Mouse (Mus musculus) liver, embryonic 14.5 days (tissue): Measurements from ENCODE around the gene Fermt2. TPM values are rescaled to one million over a fixed set of nuclear protein-coding genes. Genes with fewer than 3 reads are reported as not detected.

Source experiments
- ATAC-seq: fragments of 200-750 bp; cut with Nextera tagmentation; 2 replicates; pipeline ENCODE4 v1.8.0; 2017; ENCODE audit warnings: moderate number of reproducible peaks, mild to moderate bottlenecking, moderate library complexity; ENCODE audit not compliant: insufficient read depth
- DNase-seq, 3 experiments: peaks; one replicate each; pipeline ENCODE4 v3.0.0-alpha.2; 2012 to 2013; ENCODE audit warnings: low read depth in 3 of 3, low spot score in 3 of 3
- H3K27ac ChIP-seq: fragments of 300-500 bp; sonication (generic); 2 replicates; pipeline ENCODE4 v1.5.1; 2014; ENCODE audit warnings: moderate library complexity, mild to moderate bottlenecking, control low read depth, inconsistent platforms
- H3K27me3 ChIP-seq: fragments of 300-500 bp; sonication (generic); 2 replicates; pipeline ENCODE4 v1.6.1; 2014; ENCODE audit warnings: mild to moderate bottlenecking, low read length, moderate library complexity; ENCODE audit not compliant: control insufficient read depth, insufficient read depth
- H3K36me3 ChIP-seq: fragments of 300-500 bp; sonication (generic); replicated peaks from 2 replicates; pipeline ENCODE4 v1.6.1; 2014; ENCODE audit warnings: low read depth; ENCODE audit not compliant: control insufficient read depth, insufficient read depth
- H3K4me1 ChIP-seq, 2 experiments: fragments of 200-500 bp in 1 of 2; fragments of 300-500 bp in 1 of 2; sonication (generic) in 1 of 2; replicated peaks; 2 replicates each; pipeline ENCODE4 v1.6.1; 2012 to 2014; ENCODE audit warnings: antibody characterized with exemption in 1 of 2, inconsistent platforms in 1 of 2, low read length in 1 of 2; ENCODE audit not compliant: control insufficient read depth in 2 of 2, insufficient read depth in 2 of 2
- H3K4me2 ChIP-seq: fragments of 300-500 bp; sonication (generic); 2 replicates; pipeline ENCODE4 v1.6.1; 2014; ENCODE audit warnings: low read depth, mild to moderate bottlenecking, control low read depth, moderate library complexity
- H3K4me3 ChIP-seq, 2 experiments: fragments of 200-500 bp in 1 of 2; fragments of 300-500 bp in 1 of 2; sonication (generic) in 1 of 2; 2 replicates each; pipeline ENCODE4 v1.5.1; 2012 to 2014; ENCODE audit warnings: low read depth in 2 of 2, low read length in 2 of 2, mild to moderate bottlenecking in 2 of 2, control low read depth in 1 of 2, inconsistent platforms in 1 of 2, moderate library complexity in 1 of 2; ENCODE audit not compliant: insufficient read depth in 1 of 2
- H3K9ac ChIP-seq: fragments of 300-500 bp; sonication (generic); replicated peaks from 2 replicates; pipeline ENCODE4 v1.6.1; 2014; ENCODE audit warnings: mild to moderate bottlenecking, control low read depth, moderate library complexity
- H3K9me3 ChIP-seq: fragments of 300-500 bp; sonication (generic); 2 replicates; pipeline ENCODE4 v1.6.1; 2016; ENCODE audit warnings: low read length, mixed read lengths; ENCODE audit not compliant: control insufficient read depth
- CTCF ChIP-seq: IDR thresholded peaks from 2 replicates; pipeline ENCODE4 v1.5.1; 2016; ENCODE audit warnings: antibody characterized with exemption, low read depth, control low read depth
- EP300 ChIP-seq: IDR thresholded peaks from 2 replicates; pipeline ENCODE4 v1.6.1; 2016; ENCODE audit warnings: antibody characterized with exemption, low read depth
- WGBS: fragments of 180-500 bp; shearing (Covaris S2); extraction: QIAGEN DNeasy Blood & Tissue Kit; methylation state at CpG from one replicate; pipeline ENCODE4 v1.1.7; 2014; ENCODE audit not compliant: insufficient replicate concordance; 5-methylcytosine and 5-hydroxymethylcytosine counted together
- polyA plus RNA-seq, 2 experiments: library from polyadenylated mRNA; depleted of rRNA in 1 of 2; stranded (reverse) in 1 of 2; unstranded in 1 of 2; fragments of >200 nt; fragmentation: Nextera tagmentation in 1 of 2; extraction: Ambion mirVana in 1 of 2; gene quantifications; 2 replicates each; pipeline versions ENCODE4 v1.2.1 to v1.2.3; 2012 to 2014

The Fermt2 gene
- polyA plus RNA-seq, 2 experiments = 13.6 to 25.5 TPM

- H3K9me3 ChIP-seq = no peaks in the 10 kb centered on the region
- no peaks in the 10 kb centered on the region for H3K36me3 ChIP-seq
- H3K27me3 ChIP-seq = no peaks in the 10 kb centered on the region
- DNase-seq (no peak), ATAC-seq (no peak)
- TF ChIP-seq EP300 = no peak
- no peak for TF ChIP-seq CTCF
- WGBS = 42% methylated on average over 12 of the region's 12 CpGs
- no peak overlapping the region for H3K4me3 ChIP-seq
- H3K9ac ChIP-seq = no peak overlapping the region
- no peak overlapping the region for H3K4me2 ChIP-seq
- H3K4me1 ChIP-seq = peaks cover 10 to 23% of the 10 kb centered on the region in 2 experiments; a peak in 3 of 4 replicates
- H3K27ac ChIP-seq = no peak overlapping the region
These were observed 86.9 kb downstream of the Fermt2 start for GRCm38 (mm10) chr14:45442781-45443560.

- WGBS = 57% methylated on average over 6 of the region's 6 CpGs
- peaks cover 10 to 21% of the 10 kb centered on the region in 2 experiments; a peak in 3 of 4 replicates for H3K4me1 ChIP-seq
- TF ChIP-seq EP300 = no peak
- no peak for TF ChIP-seq CTCF
These were observed 88.6 kb downstream of the Fermt2 start for GRCm38 (mm10) chr14:45441291-45441690.

GRCm38 (mm10) chr14:45439387-45439786 lies 90.5 kb downstream of the Fermt2 start:
- peaks cover 0 to 8% of the 10 kb centered on the region in 2 experiments; a peak in 1 of 4 replicates for H3K4me1 ChIP-seq
- ATAC-seq (no peak), DNase-seq (no peak)
- no peaks in the 10 kb centered on the region for H3K36me3 ChIP-seq
- no peaks in the 10 kb centered on the region for H3K27me3 ChIP-seq
- TF ChIP-seq EP300 (no peak), CTCF (no peak)
- no peak overlapping the region for H3K27ac ChIP-seq
- WGBS = 64% methylated on average over 9 of the region's 9 CpGs
- H3K9me3 ChIP-seq = no peaks in the 10 kb centered on the region
- no peak overlapping the region for H3K4me3 ChIP-seq
- no peak overlapping the region for H3K9ac ChIP-seq
- no peak overlapping the region for H3K4me2 ChIP-seq

More at GRCm38 (mm10) chr14:45441291-45441690, 88.6 kb downstream of the Fermt2 start:
- Histone ChIP-seq H3K27ac (no peak overlapping the region), H3K27me3 (no peaks in the 10 kb centered on the region), H3K9me3 (no peaks in the 10 kb centered on the region), H3K9ac (no peak overlapping the region), H3K4me3 (no peak overlapping the region), H3K36me3 (no peaks in the 10 kb centered on the region), H3K4me2 (no peak overlapping the region)
- ATAC-seq (no peak), DNase-seq (no peak)

GRCm38 (mm10) chr14:45438931-45439275 lies 91.0 kb downstream of the Fermt2 start:
- Histone ChIP-seq H3K36me3 (no peaks in the 10 kb centered on the region), H3K9me3 (no peaks in the 10 kb centered on the region), H3K4me2 (no peak overlapping the region), H3K27me3 (no peaks in the 10 kb centered on the region), H3K27ac (no peak overlapping the region), H3K4me1 (peaks cover 0 to 8% of the 10 kb centered on the region in 2 experiments; a peak in 1 of 4 replicates), H3K9ac (no peak overlapping the region), H3K4me3 (no peak overlapping the region)
- ATAC-seq = no peak
- no peak for DNase-seq
- WGBS = 83% methylated on average over 2 of the region's 2 CpGs
- TF ChIP-seq EP300 (no peak), CTCF (no peak)

- no peak overlapping the region for H3K27ac ChIP-seq
- H3K27me3 ChIP-seq = no peaks in the 10 kb centered on the region
- TF ChIP-seq CTCF (no peak), EP300 (no peak)
- no peak overlapping the region for H3K4me3 ChIP-seq
- no peak for DNase-seq
- no peaks in the 10 kb centered on the region for H3K36me3 ChIP-seq
- WGBS = 67% methylated on average over 19 of the region's 19 CpGs
- ATAC-seq = no peak
- no peak overlapping the region for H3K9ac ChIP-seq
- peaks cover 0 to 5% of the 10 kb centered on the region in 2 experiments; a peak in 1 of 4 replicates for H3K4me1 ChIP-seq
- H3K4me2 ChIP-seq = no peak overlapping the region
- no peaks in the 10 kb centered on the region for H3K9me3 ChIP-seq
These were observed 91.5 kb downstream of the Fermt2 start for GRCm38 (mm10) chr14:45438250-45438930.
